Mouse (Mus musculus) heart, adult 2 months (tissue): Measurements from ENCODE around the gene P2ry6.

Source experiments
- CTCF ChIP-seq: fragments of 200-600 bp; IDR thresholded peaks from 2 replicates; pipeline ENCODE4 v1.8.1; 2022; ENCODE audit warnings: antibody characterized with exemption, mild to moderate bottlenecking, moderate library complexity
- EP300 ChIP-seq: fragments of 200-500 bp; IDR thresholded peaks from 2 replicates; pipeline ENCODE4 v1.6.1; 2011; ENCODE audit warnings: low read depth, low read length, control low read depth; ENCODE audit not compliant: insufficient read depth
- POLR2A ChIP-seq: fragments of 200-500 bp; IDR thresholded peaks from 2 replicates; pipeline ENCODE4 v1.6.1; 2011; ENCODE audit warnings: mild to moderate bottlenecking, low read depth, low read length, control low read depth; ENCODE audit not compliant: insufficient read depth

DNA sequence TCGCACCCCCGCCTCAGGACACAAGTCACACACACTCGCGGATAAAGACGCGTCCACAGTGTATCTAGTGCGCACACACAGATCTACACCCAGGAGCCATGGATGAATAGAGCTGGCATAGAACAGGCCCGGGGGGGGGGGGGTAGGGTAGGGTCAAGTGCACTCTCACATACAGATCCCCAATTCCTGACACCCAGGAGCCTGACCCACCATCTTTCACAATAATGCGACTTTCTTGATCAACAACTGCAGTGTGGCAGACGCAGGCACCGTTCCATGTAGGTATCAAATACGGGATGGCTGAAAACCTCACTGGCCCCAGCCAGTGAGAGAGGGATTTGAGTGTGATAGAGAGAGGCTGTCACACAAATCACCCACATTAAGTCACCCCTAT lies 79.6 kb downstream of the P2ry6 start:
- no peak for TF ChIP-seq CTCF
- TF ChIP-seq POLR2A: no peak
- TF ChIP-seq EP300: no peak
